In genomic region chr10:79811736-79812637, GRCm38 (mm10) we compare ENCODE assay signal across 9 mouse cellular contexts. TPM values are rescaled to one million over a fixed set of nuclear protein-coding genes. Genes with fewer than 3 reads are reported as not detected.
DNase-seq lines count a peak whose midpoint lies in the region; ATAC-seq and TF ChIP-seq lines count a peak whose summit lies in the region.
"Had no signal": no experiment of that assay in that cellular context is flagged by ENCODE, and none has a peak within 500 bp of the region (broad histone marks: within the 10 kb centered on the region; RNA-seq: fewer than 3 reads in every experiment).

No protein-coding gene starts in this region.

- peak; percentile 87 for TF ChIP-seq RAD21 in CH12.LX (IDR thresholded peaks at IDR 0.05; ENCODE audit: low read depth, low read length)

- no peak overlapping the region for H3K9ac ChIP-seq in CH12.LX (ENCODE audit: insufficient read depth, low read depth)
- no peak overlapping the region for H3K9ac ChIP-seq in forebrain, embryonic 13.5 days
- no peak overlapping the region for H3K9ac ChIP-seq in liver, postnatal 0 days (replicated peaks)
- H3K9ac ChIP-seq in neural tube, embryonic 14.5 days (replicated peaks; ENCODE audit: low read depth, low read length) = no peak overlapping the region
- H3K9ac ChIP-seq: embryonic facial prominence, embryonic 15.5 days had no signal

- TF ChIP-seq EP300 in CH12.LX (IDR thresholded peaks at IDR 0.05; ENCODE audit: low read length) = no peak
- TF ChIP-seq EP300 in liver, postnatal 0 days (IDR thresholded peaks at IDR 0.05; ENCODE audit: low read depth) = no peak

- ATAC-seq in forebrain, embryonic 13.5 days = peak; percentile 66
- ATAC-seq in liver, postnatal 0 days = peak; percentile 40; the same call in 1 of the 2 replicates
- ATAC-seq in neural tube, embryonic 14.5 days (ENCODE audit: low read depth) = peak; percentile 65

- TF ChIP-seq POLR2A in CH12.LX (IDR thresholded peaks at IDR 0.05; ENCODE audit: low read depth, low read length) = no peak

- peak; percentile 49 for DNase-seq in CH12.LX (ENCODE audit: extremely low read depth)
- peak; percentile 62 for DNase-seq in c-Kit-positive CD71-positive TER-119-negative erythroid progenitor cells, embryonic 14.5 days (ENCODE audit: low read depth)
- DNase-seq in heart, postnatal 14 days = peak; percentile 86 to 91
- DNase-seq in kidney, postnatal 4 days = peak; percentile 93 to 95
- peak; percentile 88 for DNase-seq in liver, postnatal 0 days
- peak; percentile 57 for DNase-seq in testis, postnatal 14 days (ENCODE audit: low spot score)

- dilution Hi-C loops in CH12.LX (cut with MboI; ENCODE audit: extremely low pct_ligation_motif_present, extremely low pct_unique_long_range_greater_than_20kb, low sequenced_read_pairs) = no loop called here

- in situ Hi-C loops in CH12.LX (cut with MboI; ENCODE audit: low pct_ligation_motif_present, low pct_unique_long_range_greater_than_20kb, low sequenced_read_pairs) = loop anchor here (5.0 kb wide), 1 partner anchor 120 kb away; no protein-coding TSS in a partner anchor

- H3K27ac ChIP-seq in CH12.LX (ENCODE audit: insufficient read depth, low read depth) = no peak overlapping the region
- H3K27ac ChIP-seq in forebrain, embryonic 13.5 days = peak overlapping the region; percentile 48
- H3K27ac ChIP-seq in liver, postnatal 0 days (ENCODE audit: low read depth) = no peak overlapping the region
- H3K27ac ChIP-seq in neural tube, embryonic 14.5 days (ENCODE audit: low read depth, low read length) = no peak overlapping the region
- H3K27ac ChIP-seq: embryonic facial prominence, embryonic 15.5 days had no signal

- no peaks in the 10 kb centered on the region for H3K36me3 ChIP-seq in CH12.LX (replicated peaks in 1 of 2; ENCODE audit: control insufficient read depth in 1 of 2, insufficient read depth in 1 of 2, low read length in 1 of 2)
- H3K36me3 ChIP-seq in forebrain, embryonic 13.5 days (ENCODE audit: poor library complexity, severe bottlenecking) = peaks cover 89% of the 10 kb centered on the region
- no peaks in the 10 kb centered on the region for H3K36me3 ChIP-seq in liver, postnatal 0 days (replicated peaks; ENCODE audit: insufficient read depth, low read length)
- H3K36me3 ChIP-seq in neural tube, embryonic 14.5 days (ENCODE audit: control insufficient read depth, insufficient read depth, low read length) = peaks cover 36% of the 10 kb centered on the region

- H3K4me1 ChIP-seq in CH12.LX (ENCODE audit: control insufficient read depth in 1 of 2, insufficient read depth in 2 of 2) = peaks cover 3 to 12% of the 10 kb centered on the region in 2 experiments; a peak in 3 of 4 replicates
- peaks cover 11% of the 10 kb centered on the region for H3K4me1 ChIP-seq in forebrain, embryonic 13.5 days
- H3K4me1 ChIP-seq in liver, postnatal 0 days (ENCODE audit: insufficient read depth) = 0 out of 2 replicates have a peak, but pooled peaks cover 11% of the 10 kb centered on the region
- no peaks in the 10 kb centered on the region for H3K4me1 ChIP-seq in neural tube, embryonic 14.5 days (ENCODE audit: control insufficient read depth, insufficient read depth, low read length)

- no peaks in the 10 kb centered on the region for H3K9me3 ChIP-seq in CH12.LX (replicated peaks; ENCODE audit: low read length)
- H3K9me3 ChIP-seq in forebrain, embryonic 13.5 days (replicated peaks) = no peaks in the 10 kb centered on the region
- H3K9me3 ChIP-seq in liver, postnatal 0 days (ENCODE audit: low read length) = no peaks in the 10 kb centered on the region
- no peaks in the 10 kb centered on the region for H3K9me3 ChIP-seq in neural tube, embryonic 14.5 days (ENCODE audit: control insufficient read depth, low read length)
- H3K9me3 ChIP-seq: embryonic facial prominence, embryonic 15.5 days had no signal

- peaks cover 27% of the 10 kb centered on the region for H3K27me3 ChIP-seq in CH12.LX (replicated peaks)
- H3K27me3 ChIP-seq in forebrain, embryonic 13.5 days = no peaks in the 10 kb centered on the region
- no peaks in the 10 kb centered on the region for H3K27me3 ChIP-seq in liver, postnatal 0 days (ENCODE audit: insufficient read depth, low read length)
- H3K27me3 ChIP-seq in neural tube, embryonic 14.5 days (ENCODE audit: control insufficient read depth, insufficient read depth, low read length) = no peaks in the 10 kb centered on the region
- H3K27me3 ChIP-seq: embryonic facial prominence, embryonic 15.5 days had no signal

- no peaks in the 10 kb centered on the region for H3K79me2 ChIP-seq in CH12.LX (replicated peaks; ENCODE audit: control insufficient read depth, extremely low read depth, insufficient read depth, poor library complexity, severe bottlenecking)

- TF ChIP-seq CTCF in CH12.LX (conservative IDR thresholded peaks at IDR 0.05 in 1 of 2, IDR thresholded peaks at IDR 0.05 in 1 of 2; ENCODE audit: low read depth in 2 of 2, low read length in 2 of 2) = peak; percentile 90 to 93
- peak; percentile 98 for TF ChIP-seq CTCF in liver, postnatal 0 days (IDR thresholded peaks at IDR 0.05; ENCODE audit: low read depth)

- no peak overlapping the region for H3K4me3 ChIP-seq in CH12.LX (replicated peaks in 1 of 3; ENCODE audit: low read depth in 2 of 3, low read length in 2 of 3, poor library complexity in 1 of 3)
- peak overlapping the region; percentile 2; the same call in 1 of the 2 replicates for H3K4me3 ChIP-seq in forebrain, embryonic 13.5 days
- no peak overlapping the region for H3K4me3 ChIP-seq in liver, postnatal 0 days (ENCODE audit: low read depth, low read length)
- H3K4me3 ChIP-seq in neural tube, embryonic 14.5 days (ENCODE audit: low read depth, low read length) = no peak overlapping the region
- H3K4me3 ChIP-seq: embryonic facial prominence, embryonic 15.5 days had no signal

- intact Hi-C loops in heart, postnatal 14 days (cut with DNase I) = loop anchor here (1.0 kb wide), 1 partner anchor 19 kb away; the partner anchor contains the start of gene Palm

- H3K4me2 ChIP-seq in CH12.LX (ENCODE audit: insufficient read depth, low read depth, poor library complexity, severe bottlenecking) = no peak overlapping the region
- H3K4me2 ChIP-seq in forebrain, embryonic 13.5 days = no peak overlapping the region
- no peak overlapping the region for H3K4me2 ChIP-seq in liver, postnatal 0 days (ENCODE audit: low read depth, low read length)
- no peak overlapping the region for H3K4me2 ChIP-seq in neural tube, embryonic 14.5 days (ENCODE audit: low read depth, low read length)
- H3K4me2 ChIP-seq: embryonic facial prominence, embryonic 15.5 days had no signal

- 29% methylated on average over 15 of the region's 15 CpGs for WGBS in forebrain, embryonic 13.5 days
- 30% methylated on average over 15 of the region's 15 CpGs for WGBS in liver, postnatal 0 days (ENCODE audit: insufficient replicate concordance)
- 30% methylated on average over 15 of the region's 15 CpGs for WGBS in neural tube, embryonic 14.5 days

TF ChIP-seq in CH12.LX, 34 proteins besides CTCF, POLR2A, EP300 and RAD21:
- TF ChIP-seq SMC3 (IDR thresholded peaks at IDR 0.05; ENCODE audit: low read depth, low read length) (peak; percentile 83), ZMIZ1 (IDR thresholded peaks at IDR 0.05; ENCODE audit: low read depth, low read length) (no peak)

RNA-seq across cellular contexts. Expression of gene Misp, which starts 8.8 kb away (rescaled TPM):
- total RNA-seq in CH12.LX (2012; rRNA removed) (not detected in 2 replicates), CH12.LX (2014; rRNA removed) (not detected in 2 replicates)
- not detected in 2 replicates for polyA plus RNA-seq in CH12.LX (2012; ENCODE audit: insufficient read length, low read depth)
- polyA plus RNA-seq in forebrain, embryonic 13.5 days (2015; fragmentation: Nextera tagmentation; extraction: Ambion mirVana) = 0.71 and 1.1 TPM in 2 replicates
- under 1 TPM; 0.26 to 0.54 TPM for total RNA-seq in heart, postnatal 14 days (2021)
- polyA plus RNA-seq in liver, postnatal 0 days (2015; fragmentation: Nextera tagmentation; extraction: Ambion mirVana) = 1.00 and 1.3 TPM in 2 replicates
- polyA plus RNA-seq in neural tube, embryonic 14.5 days (2014; fragmentation: Nextera tagmentation; extraction: Ambion mirVana) = 0.35 and 0.36 TPM in 2 replicates

RNA-seq across cellular contexts. Expression of gene Palm, which starts 18.6 kb away (rescaled TPM):
- total RNA-seq in CH12.LX (2012; rRNA removed) (3.1 and 5.3 TPM in 2 replicates), CH12.LX (2014; rRNA removed) (0.36 and 0.78 TPM in 2 replicates)
- polyA plus RNA-seq in CH12.LX (2012; ENCODE audit: insufficient read length, low read depth) = 1.5 and 2.5 TPM in 2 replicates
- polyA plus RNA-seq in forebrain, embryonic 13.5 days (2015; fragmentation: Nextera tagmentation; extraction: Ambion mirVana) = 214 and 234 TPM in 2 replicates
- 10 to 100 TPM; 71.8 to 86.5 TPM for total RNA-seq in heart, postnatal 14 days (2021)
- polyA plus RNA-seq in liver, postnatal 0 days (2015; fragmentation: Nextera tagmentation; extraction: Ambion mirVana) = 7.9 and 9.2 TPM in 2 replicates
- 233 and 247 TPM in 2 replicates for polyA plus RNA-seq in neural tube, embryonic 14.5 days (2014; fragmentation: Nextera tagmentation; extraction: Ambion mirVana)

RNA-seq across cellular contexts. Expression of gene Prss57, which starts 21.2 kb away (rescaled TPM):
- total RNA-seq in CH12.LX (2012; rRNA removed) = 0.08 and 0.21 TPM in 2 replicates
- not detected in 2 replicates for total RNA-seq in CH12.LX (2014; rRNA removed)
- not detected in 2 replicates for polyA plus RNA-seq in CH12.LX (2012; ENCODE audit: insufficient read length, low read depth)
- 0.09 and 0.13 TPM in 2 replicates for polyA plus RNA-seq in forebrain, embryonic 13.5 days (2015; fragmentation: Nextera tagmentation; extraction: Ambion mirVana)
- under 1 TPM in 1 of 2 experiments, not detected in 1; 0.51 TPM for total RNA-seq in heart, postnatal 14 days (2021)
- 5.0 and 7.2 TPM in 2 replicates for polyA plus RNA-seq in liver, postnatal 0 days (2015; fragmentation: Nextera tagmentation; extraction: Ambion mirVana)
- polyA plus RNA-seq in neural tube, embryonic 14.5 days (2014; fragmentation: Nextera tagmentation; extraction: Ambion mirVana) = not detected in 2 replicates
- polyA plus RNA-seq: embryonic facial prominence, embryonic 15.5 days had no signal

RNA-seq across cellular contexts. Expression of gene Fstl3, which starts 34.9 kb away (rescaled TPM):
- 0.25 TPM in 2 replicates for total RNA-seq in CH12.LX (2012; rRNA removed)
- total RNA-seq in CH12.LX (2014; rRNA removed) = not detected in 2 replicates
- polyA plus RNA-seq in CH12.LX (2012; ENCODE audit: insufficient read length, low read depth) = not detected in 2 replicates
- 0.40 and 0.62 TPM in 2 replicates for polyA plus RNA-seq in forebrain, embryonic 13.5 days (2015; fragmentation: Nextera tagmentation; extraction: Ambion mirVana)
- 1 to 10 TPM; 2.8 to 3.4 TPM for total RNA-seq in heart, postnatal 14 days (2021)
- 0.36 and 0.63 TPM in 2 replicates for polyA plus RNA-seq in liver, postnatal 0 days (2015; fragmentation: Nextera tagmentation; extraction: Ambion mirVana)
- polyA plus RNA-seq in neural tube, embryonic 14.5 days (2014; fragmentation: Nextera tagmentation; extraction: Ambion mirVana) = 1.7 and 2.3 TPM in 2 replicates

RNA-seq across cellular contexts. Expression of gene Ptbp1, which starts 42.2 kb away (rescaled TPM):
- total RNA-seq in CH12.LX (2012; rRNA removed) = 252 and 284 TPM in 2 replicates
- total RNA-seq in CH12.LX (2014; rRNA removed) = 261 and 284 TPM in 2 replicates
- 482 and 497 TPM in 2 replicates for polyA plus RNA-seq in CH12.LX (2012; ENCODE audit: insufficient read length, low read depth)
- 148 and 171 TPM in 2 replicates for polyA plus RNA-seq in forebrain, embryonic 13.5 days (2015; fragmentation: Nextera tagmentation; extraction: Ambion mirVana)
- 10 to 100 TPM; 82.2 TPM for total RNA-seq in heart, postnatal 14 days (2021)
- 55.4 and 59.1 TPM in 2 replicates for polyA plus RNA-seq in liver, postnatal 0 days (2015; fragmentation: Nextera tagmentation; extraction: Ambion mirVana)
- 36.9 and 53.5 TPM in 2 replicates for polyA plus RNA-seq in neural tube, embryonic 14.5 days (2014; fragmentation: Nextera tagmentation; extraction: Ambion mirVana)

Comparison
In these comparisons a context has a peak if more than half of its experiments do, and no peak if none do; other contexts are left out.
1. RNA of gene Palm, which starts 18.6 kb away (polyA plus RNA-seq): 233 to 247 TPM in neural tube, embryonic 14.5 days and 214 to 234 TPM in forebrain, embryonic 13.5 days; 7.9 to 9.2 TPM in liver, postnatal 0 days and 1.5 to 2.5 TPM in CH12.LX; every median in the first group is over 10 times any median in the second.
2. Peak in every context shown above with its lines, with median percentiles within 50 percentile points of each other: DNase-seq and ATAC-seq.